Mouse (Mus musculus): ENCODE measurements around the gene Kdm3a. TPM values are rescaled to one million over a fixed set of nuclear protein-coding genes. Genes with fewer than 3 reads are reported as not detected.

Gene Kdm3a
- polyA plus RNA-seq, 1 experiment = 5.8 TPM

GRCm38 (mm10) chr6:71621551-71621950 is 11.2 kb downstream of the Kdm3a start:
- H3K27me3 ChIP-seq (ENCODE audit: control insufficient read depth, insufficient read depth, low read length) = no peaks in the 10 kb centered on the region
- peaks cover 45% of the 10 kb centered on the region for H3K36me3 ChIP-seq (ENCODE audit: control insufficient read depth, insufficient read depth, low read length)
- TF ChIP-seq CTCF (IDR thresholded peaks at IDR 0.05; ENCODE audit: extremely low read depth, insufficient read length, insufficient replicate concordance, low read depth, low read length) (no peak), POLR2A (IDR thresholded peaks at IDR 0.05; ENCODE audit: low read depth, low read length) (no peak)
- H3K27ac ChIP-seq (ENCODE audit: insufficient read depth, low read depth, low read length) = no peak overlapping the region
- WGBS = 71% methylated on average over 5 of the region's 5 CpGs
- no peak overlapping the region for H3K4me3 ChIP-seq (ENCODE audit: low read depth, low read length)
- H3K4me1 ChIP-seq (ENCODE audit: control insufficient read depth, insufficient read depth, insufficient read length, low read length) = peaks cover 6% of the 10 kb centered on the region; the same call in 1 of the 2 replicates

DNA sequence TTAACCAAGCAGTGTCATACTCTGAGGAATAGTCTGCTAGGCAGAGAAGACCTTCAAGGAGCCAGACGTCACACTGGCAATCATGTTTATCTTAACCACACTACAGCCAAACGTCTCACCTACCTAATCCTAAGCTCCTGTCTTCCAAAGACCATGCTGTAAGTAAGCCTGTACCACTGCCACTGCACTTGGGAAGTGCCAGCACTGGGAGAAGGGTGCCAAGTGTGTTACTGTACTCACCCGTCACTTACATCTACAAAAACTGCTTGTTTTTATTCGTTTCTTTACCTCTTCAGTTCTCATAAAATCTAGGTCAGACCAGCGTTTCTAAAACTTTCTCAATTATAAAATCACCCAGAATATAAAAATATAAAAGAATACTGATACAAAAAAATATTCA is 15.8 kb downstream of the Kdm3a start:
- Histone ChIP-seq H3K4me1 (ENCODE audit: control insufficient read depth, insufficient read depth, insufficient read length, low read length) (peaks cover 11% of the 10 kb centered on the region; the same call in 1 of the 2 replicates), H3K36me3 (ENCODE audit: control insufficient read depth, insufficient read depth, low read length) (peaks cover 45% of the 10 kb centered on the region), H3K27ac (ENCODE audit: insufficient read depth, low read depth, low read length) (no peak overlapping the region), H3K4me3 (ENCODE audit: low read depth, low read length) (no peak overlapping the region), H3K27me3 (ENCODE audit: control insufficient read depth, insufficient read depth, low read length) (no peaks in the 10 kb centered on the region)
- TF ChIP-seq CTCF (IDR thresholded peaks at IDR 0.05; ENCODE audit: extremely low read depth, insufficient read length, insufficient replicate concordance, low read depth, low read length) (no peak), POLR2A (IDR thresholded peaks at IDR 0.05; ENCODE audit: low read depth, low read length) (no peak)
- 62% methylated on average over 5 of the region's 5 CpGs for WGBS

DNA sequence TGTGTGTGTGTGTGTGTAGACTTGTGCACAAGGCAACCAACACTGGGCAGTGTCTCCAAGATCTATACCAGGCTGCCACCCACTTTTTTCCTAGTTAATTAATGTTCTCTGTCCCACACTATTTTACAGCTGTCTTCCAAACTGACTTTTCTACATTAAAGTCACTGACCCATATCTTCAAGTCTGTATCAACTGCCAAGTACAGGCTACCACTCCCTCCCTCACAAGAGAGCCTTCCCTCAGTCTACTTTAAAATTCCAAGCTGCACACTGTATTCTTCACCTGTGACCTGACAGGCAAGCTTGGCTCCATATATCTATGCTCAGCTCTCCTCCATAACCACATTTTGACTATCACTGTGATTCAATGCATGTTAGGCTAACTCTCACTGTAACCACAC is 19.6 kb downstream of the Kdm3a start:
- no peak overlapping the region for H3K4me3 ChIP-seq (ENCODE audit: low read depth, low read length)
- H3K27ac ChIP-seq (ENCODE audit: insufficient read depth, low read depth, low read length) = no peak overlapping the region
- H3K27me3 ChIP-seq (ENCODE audit: control insufficient read depth, insufficient read depth, low read length) = no peaks in the 10 kb centered on the region
- peaks cover 54% of the 10 kb centered on the region for H3K36me3 ChIP-seq (ENCODE audit: control insufficient read depth, insufficient read depth, low read length)
- peaks cover 11% of the 10 kb centered on the region; the same call in 1 of the 2 replicates for H3K4me1 ChIP-seq (ENCODE audit: control insufficient read depth, insufficient read depth, insufficient read length, low read length)
- TF ChIP-seq POLR2A (IDR thresholded peaks at IDR 0.05; ENCODE audit: low read depth, low read length) = no peak
- TF ChIP-seq CTCF (IDR thresholded peaks at IDR 0.05; ENCODE audit: extremely low read depth, insufficient read length, insufficient replicate concordance, low read depth, low read length) = no peak

GRCm38 (mm10) chr6:71609968-71610367 is 22.8 kb downstream of the Kdm3a start:
- no peaks in the 10 kb centered on the region for H3K27me3 ChIP-seq (ENCODE audit: control insufficient read depth, insufficient read depth, low read length)
- TF ChIP-seq POLR2A (IDR thresholded peaks at IDR 0.05; ENCODE audit: low read depth, low read length) (no peak), CTCF (IDR thresholded peaks at IDR 0.05; ENCODE audit: extremely low read depth, insufficient read length, insufficient replicate concordance, low read depth, low read length) (no peak)
- peaks cover 54% of the 10 kb centered on the region for H3K36me3 ChIP-seq (ENCODE audit: control insufficient read depth, insufficient read depth, low read length)
- WGBS = 81% methylated on average over 7 of the region's 7 CpGs
- H3K27ac ChIP-seq (ENCODE audit: insufficient read depth, low read depth, low read length) = no peak overlapping the region
- no peaks in the 10 kb centered on the region for H3K4me1 ChIP-seq (ENCODE audit: control insufficient read depth, insufficient read depth, insufficient read length, low read length)
- no peak overlapping the region for H3K4me3 ChIP-seq (ENCODE audit: low read depth, low read length)

DNA sequence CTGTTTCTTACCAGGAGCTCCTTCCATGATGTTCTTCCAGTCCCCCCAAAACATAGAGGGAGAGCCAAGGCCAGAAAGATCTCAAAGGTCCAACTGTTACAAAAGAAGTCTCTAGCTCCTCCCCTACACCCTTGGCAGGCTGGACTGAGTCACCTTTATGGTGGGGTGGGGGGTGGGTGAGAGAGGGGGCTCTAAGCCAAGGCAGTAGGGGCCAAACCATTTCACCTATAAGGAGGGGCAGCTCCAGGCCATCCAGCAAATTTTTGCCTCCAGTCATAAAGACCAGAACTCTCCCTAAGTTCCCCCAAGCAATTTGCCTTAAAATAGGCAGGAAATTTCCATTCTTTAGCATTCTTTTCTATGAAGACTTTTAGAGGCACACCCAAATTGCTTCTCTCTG is 23.8 kb downstream of the Kdm3a start:
- Histone ChIP-seq H3K36me3 (ENCODE audit: control insufficient read depth, insufficient read depth, low read length) (peaks cover 55% of the 10 kb centered on the region), H3K27ac (ENCODE audit: insufficient read depth, low read depth, low read length) (no peak overlapping the region), H3K27me3 (ENCODE audit: control insufficient read depth, insufficient read depth, low read length) (no peaks in the 10 kb centered on the region), H3K4me1 (ENCODE audit: control insufficient read depth, insufficient read depth, insufficient read length, low read length) (no peaks in the 10 kb centered on the region), H3K4me3 (ENCODE audit: low read depth, low read length) (no peak overlapping the region)
- TF ChIP-seq POLR2A (IDR thresholded peaks at IDR 0.05; ENCODE audit: low read depth, low read length) (no peak), CTCF (IDR thresholded peaks at IDR 0.05; ENCODE audit: extremely low read depth, insufficient read length, insufficient replicate concordance, low read depth, low read length) (no peak)

- no peaks in the 10 kb centered on the region for H3K27me3 ChIP-seq (ENCODE audit: control insufficient read depth, insufficient read depth, low read length)
- no peaks in the 10 kb centered on the region for H3K4me1 ChIP-seq (ENCODE audit: control insufficient read depth, insufficient read depth, insufficient read length, low read length)
- no peak for TF ChIP-seq POLR2A (IDR thresholded peaks at IDR 0.05; ENCODE audit: low read depth, low read length)
- TF ChIP-seq CTCF (IDR thresholded peaks at IDR 0.05; ENCODE audit: extremely low read depth, insufficient read length, insufficient replicate concordance, low read depth, low read length) = no peak
- H3K27ac ChIP-seq (ENCODE audit: insufficient read depth, low read depth, low read length) = no peak overlapping the region
- 84% methylated on average over 3 of the region's 3 CpGs for WGBS
- no peak overlapping the region for H3K4me3 ChIP-seq (ENCODE audit: low read depth, low read length)
- H3K36me3 ChIP-seq (ENCODE audit: control insufficient read depth, insufficient read depth, low read length) = peaks cover 58% of the 10 kb centered on the region
Measured at GRCm38 (mm10) chr6:71607756-71608155, 25.0 kb downstream of the Kdm3a start.

- Histone ChIP-seq H3K27me3 (ENCODE audit: control insufficient read depth, insufficient read depth, low read length) (no peaks in the 10 kb centered on the region), H3K4me1 (ENCODE audit: control insufficient read depth, insufficient read depth, insufficient read length, low read length) (no peaks in the 10 kb centered on the region), H3K27ac (ENCODE audit: insufficient read depth, low read depth, low read length) (no peak overlapping the region), H3K36me3 (ENCODE audit: control insufficient read depth, insufficient read depth, low read length) (peaks cover 58% of the 10 kb centered on the region), H3K4me3 (ENCODE audit: low read depth, low read length) (no peak overlapping the region)
- TF ChIP-seq CTCF (IDR thresholded peaks at IDR 0.05; ENCODE audit: extremely low read depth, insufficient read length, insufficient replicate concordance, low read depth, low read length) = no peak
- TF ChIP-seq POLR2A (IDR thresholded peaks at IDR 0.05; ENCODE audit: low read depth, low read length) = no peak
- WGBS = 74% methylated on average over 4 of the region's 4 CpGs
Measured at GRCm38 (mm10) chr6:71590154-71590553, 42.6 kb downstream of the Kdm3a start.

DNA sequence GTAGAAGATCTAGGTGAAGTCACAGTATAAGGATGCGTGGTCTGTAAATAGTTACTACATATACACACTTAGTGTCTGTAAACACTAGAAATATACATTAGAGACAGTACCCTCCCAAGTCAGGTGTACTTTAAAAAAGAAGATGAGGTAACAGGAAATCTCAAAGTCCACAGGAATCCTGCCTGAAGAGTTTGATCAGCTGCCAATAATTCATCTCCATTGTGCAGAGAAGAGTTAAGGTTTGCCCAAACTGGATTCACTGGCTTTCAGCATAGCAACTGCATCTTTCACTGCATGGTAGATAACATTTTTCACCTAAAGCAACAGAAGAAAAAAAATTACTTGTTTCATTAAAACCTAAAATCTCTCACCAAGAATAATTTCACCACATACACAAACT is 43.4 kb downstream of the Kdm3a start:
- Histone ChIP-seq H3K27ac (ENCODE audit: insufficient read depth, low read depth, low read length) (no peak overlapping the region), H3K4me1 (ENCODE audit: control insufficient read depth, insufficient read depth, insufficient read length, low read length) (no peaks in the 10 kb centered on the region), H3K27me3 (ENCODE audit: control insufficient read depth, insufficient read depth, low read length) (no peaks in the 10 kb centered on the region), H3K4me3 (ENCODE audit: low read depth, low read length) (no peak overlapping the region), H3K36me3 (ENCODE audit: control insufficient read depth, insufficient read depth, low read length) (peaks cover 54% of the 10 kb centered on the region)
- 90% methylated on average over 1 of the region's 1 CpGs for WGBS
- no peak for TF ChIP-seq POLR2A (IDR thresholded peaks at IDR 0.05; ENCODE audit: low read depth, low read length)
- TF ChIP-seq CTCF (IDR thresholded peaks at IDR 0.05; ENCODE audit: extremely low read depth, insufficient read length, insufficient replicate concordance, low read depth, low read length) = no peak
